Mouse (Mus musculus): ENCODE results near the gene Vmn1r29.
"Not testable (repeated sequence)": the region's sequence is repeated elsewhere in the genome, so short reads cannot be mapped to it uniquely, and the experiment has no call there.

The Vmn1r29 gene

DNA sequence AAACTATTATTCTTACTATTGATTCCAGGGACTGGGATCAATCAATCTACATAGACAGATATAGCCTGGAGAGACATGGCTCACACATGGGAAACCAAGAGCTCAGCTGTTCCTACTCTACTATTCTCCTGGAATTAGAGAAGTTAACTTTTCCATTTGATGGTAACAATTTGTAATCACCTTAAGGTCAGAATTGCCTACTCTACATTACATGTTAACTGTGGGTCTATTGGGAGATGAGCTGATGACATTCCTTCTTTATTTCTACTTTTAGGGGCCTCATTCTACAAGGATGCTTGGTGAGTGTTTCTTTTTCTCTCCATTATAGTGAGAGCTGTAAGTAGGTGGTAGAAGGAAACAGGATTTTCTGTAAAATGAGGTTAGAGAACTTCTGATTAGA is at the start of gene Vmn1r29:
TSS of gene Vmn1r29 (plus strand) at position 301 of the 400 bp plus-strand sequence.
- Histone ChIP-seq H3K36me3 (ENCODE audit: insufficient read depth, low read length) (no peaks in the 10 kb centered on the region), H3K27me3 (ENCODE audit: insufficient read depth, low read length) (no peaks in the 10 kb centered on the region), H3K4me3 (replicated peaks; ENCODE audit: low read length) (no peak within 1 kb of the TSS), H3K4me1 (replicated peaks; ENCODE audit: low read depth, low read length) (no peaks in the 10 kb centered on the region), H3K9me3 (ENCODE audit: low read length) (no peaks in the 10 kb centered on the region)
- TF ChIP-seq NANOG (IDR thresholded peaks at IDR 0.05; ENCODE audit: borderline replicate concordance, low read length) (no peak), CTCF (conservative IDR thresholded peaks at IDR 0.05; ENCODE audit: low read length) (no peak), POU5F1 (IDR thresholded peaks at IDR 0.05; ENCODE audit: borderline replicate concordance, low read length) (no peak)

- no peaks in the 10 kb centered on the region for H3K9me3 ChIP-seq (ENCODE audit: low read length)
- H3K36me3 ChIP-seq (ENCODE audit: insufficient read depth, low read length), result no peaks in the 10 kb centered on the region
- no peaks in the 10 kb centered on the region for H3K27me3 ChIP-seq (ENCODE audit: insufficient read depth, low read length)
- TF ChIP-seq NANOG (IDR thresholded peaks at IDR 0.05; ENCODE audit: borderline replicate concordance, low read length) (no peak), CTCF (conservative IDR thresholded peaks at IDR 0.05; ENCODE audit: low read length) (no peak), POU5F1 (IDR thresholded peaks at IDR 0.05; ENCODE audit: borderline replicate concordance, low read length) (no peak)
- H3K4me1 ChIP-seq (replicated peaks; ENCODE audit: low read depth, low read length), result no peaks in the 10 kb centered on the region
- no peak within 1 kb of the TSS for H3K4me3 ChIP-seq (replicated peaks; ENCODE audit: low read length)
Measured at GRCm38 (mm10) chr6:58261737-58262136, 39.6 kb upstream of the Vmn1r29 start, which contains the start of gene Vmn1r28. Gene Vmn1r28 (plus strand): TSS chr6:58262037.

DNA sequence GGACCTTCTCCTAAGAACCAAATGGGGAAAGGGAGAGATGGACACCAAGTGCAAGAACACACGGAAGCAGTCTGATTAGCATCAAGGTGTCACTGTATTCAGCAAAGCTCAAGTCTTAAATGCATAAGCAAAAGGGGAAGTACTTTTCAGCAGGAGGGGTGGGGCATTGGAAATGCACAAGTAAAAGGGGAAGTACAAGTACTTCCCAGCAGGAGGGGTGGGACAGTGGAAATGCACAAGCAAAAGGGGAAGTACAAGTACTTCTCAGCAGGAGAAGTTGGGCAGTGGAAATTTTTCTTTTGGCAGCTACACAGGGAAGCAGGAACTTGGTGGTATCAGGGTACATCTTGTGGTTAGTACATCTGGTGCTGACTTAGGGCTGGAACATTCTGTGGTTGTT is 21.7 kb upstream of the Vmn1r29 start:
- not testable (repeated sequence) for H3K27me3 ChIP-seq (ENCODE audit: insufficient read depth, low read length); H3K4me1 ChIP-seq (replicated peaks; ENCODE audit: low read depth, low read length); H3K4me3 ChIP-seq (replicated peaks; ENCODE audit: low read length); H3K36me3 ChIP-seq (ENCODE audit: insufficient read depth, low read length)
- H3K9me3 ChIP-seq (ENCODE audit: low read length), result peaks cover 43% of the 10 kb centered on the region

DNA sequence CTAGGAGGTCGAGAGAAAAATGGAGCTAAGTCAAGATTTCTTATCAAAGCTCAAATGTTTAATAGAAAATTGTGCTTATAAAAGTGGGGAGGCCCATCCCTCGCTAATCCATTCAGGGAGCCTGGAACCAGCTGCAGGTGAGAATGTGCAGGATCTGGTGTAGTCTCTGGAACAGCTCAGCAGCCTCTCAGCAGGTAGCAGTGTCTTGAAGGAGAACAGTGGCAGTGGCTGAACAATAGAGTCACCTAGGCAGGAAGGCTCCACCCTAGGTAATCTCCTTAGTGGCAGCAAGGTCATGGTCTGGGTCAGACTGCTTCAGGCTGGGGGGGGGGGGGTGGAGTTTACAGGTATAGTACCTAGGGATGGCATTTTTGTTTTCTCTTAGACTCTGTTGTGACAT is 9.1 kb upstream of the Vmn1r29 start:
- Histone ChIP-seq H3K4me3 (replicated peaks; ENCODE audit: low read length) (no peak overlapping the region), H3K9me3 (ENCODE audit: low read length) (peaks cover 11% of the 10 kb centered on the region), H3K4me1 (replicated peaks; ENCODE audit: low read depth, low read length) (peaks cover 9% of the 10 kb centered on the region), H3K36me3 (ENCODE audit: insufficient read depth, low read length) (no peaks in the 10 kb centered on the region), H3K27me3 (ENCODE audit: insufficient read depth, low read length) (no peaks in the 10 kb centered on the region)
- no peak for TF ChIP-seq CTCF (conservative IDR thresholded peaks at IDR 0.05; ENCODE audit: low read length)
- TF ChIP-seq NANOG (IDR thresholded peaks at IDR 0.05; ENCODE audit: borderline replicate concordance, low read length), result no peak
- no peak for TF ChIP-seq POU5F1 (IDR thresholded peaks at IDR 0.05; ENCODE audit: borderline replicate concordance, low read length)

GRCm38 (mm10) chr6:58298511-58298910 is 2.8 kb upstream of the Vmn1r29 start:
- H3K4me1 ChIP-seq (replicated peaks; ENCODE audit: low read depth, low read length); H3K36me3 ChIP-seq (ENCODE audit: insufficient read depth, low read length); H3K27me3 ChIP-seq (ENCODE audit: insufficient read depth, low read length); H3K9me3 ChIP-seq (ENCODE audit: low read length): not testable (repeated sequence)
- H3K4me3 ChIP-seq (replicated peaks; ENCODE audit: low read length), result peak overlapping the region; percentile 71

DNA sequence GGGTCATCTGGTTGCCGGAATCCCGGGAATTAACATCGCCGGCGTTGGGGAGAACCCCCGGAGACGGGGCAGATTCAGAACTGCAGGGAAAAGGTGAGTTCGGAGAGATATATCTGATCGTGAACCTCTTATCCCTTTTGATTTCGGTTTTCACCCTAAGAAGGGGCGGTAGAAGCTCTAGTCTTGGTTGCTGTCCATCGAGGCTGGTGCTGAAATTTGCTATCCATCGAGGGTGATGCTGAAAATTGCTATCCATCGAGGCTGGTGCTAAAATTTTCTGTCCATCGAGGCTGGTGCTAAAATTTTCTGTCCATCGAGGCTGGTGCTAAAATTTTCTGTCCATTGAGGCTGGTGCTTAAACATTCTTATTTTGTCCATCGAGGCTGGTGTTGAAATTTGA is 29.3 kb downstream of the Vmn1r29 start:
- peaks cover 79% of the 10 kb centered on the region for H3K9me3 ChIP-seq (ENCODE audit: low read length)
- not testable (repeated sequence) for H3K27me3 ChIP-seq (ENCODE audit: insufficient read depth, low read length); H3K4me1 ChIP-seq (replicated peaks; ENCODE audit: low read depth, low read length); H3K36me3 ChIP-seq (ENCODE audit: insufficient read depth, low read length); H3K4me3 ChIP-seq (replicated peaks; ENCODE audit: low read length)

Measured in E14TG2a.4 (cell line).